Mouse (Mus musculus) intestine, embryonic 14.5 days (tissue): Measurements from ENCODE around the gene Tyw1. TPM values are rescaled to one million over a fixed set of nuclear protein-coding genes. Genes with fewer than 3 reads are reported as not detected.

Experiments used
- ATAC-seq: fragments of 200-750 bp; cut with Nextera tagmentation; replicated peaks from 2 replicates; pipeline ENCODE4 v1.8.0; 2017; ENCODE audit warnings: low read depth, moderate number of reproducible peaks, moderate TSS enrichment, moderate library complexity; ENCODE audit not compliant: low FRiP score, low TSS enrichment
- DNase-seq: peaks from one replicate; pipeline ENCODE4 v3.0.0-alpha.2; 2018; ENCODE audit warnings: low spot score
- H3K27ac ChIP-seq: fragments of 300-500 bp; sonication (generic); 2 replicates; pipeline ENCODE4 v1.5.1; 2014; ENCODE audit warnings: low read depth, mild to moderate bottlenecking, control low read depth
- H3K27me3 ChIP-seq: fragments of 300-500 bp; sonication (generic); replicated peaks from 2 replicates; pipeline ENCODE4 v1.6.1; 2014; ENCODE audit warnings: low read length, control low read depth; ENCODE audit not compliant: control insufficient read depth, insufficient read depth
- H3K36me3 ChIP-seq: fragments of 300-500 bp; sonication (generic); 2 replicates; pipeline ENCODE4 v1.6.1; 2014; ENCODE audit warnings: low read length, control low read depth; ENCODE audit not compliant: control insufficient read depth, insufficient read depth
- H3K4me1 ChIP-seq: fragments of 300-500 bp; sonication (generic); replicated peaks from 2 replicates; pipeline ENCODE4 v1.6.1; 2014; ENCODE audit warnings: low read length, control low read depth, mixed read lengths; ENCODE audit not compliant: control insufficient read depth, insufficient read depth
- H3K4me2 ChIP-seq: fragments of 300-500 bp; sonication (generic); 2 replicates; pipeline ENCODE4 v1.6.1; 2014; ENCODE audit warnings: low read length
- H3K4me3 ChIP-seq: fragments of 300-500 bp; sonication (generic); 2 replicates; pipeline ENCODE4 v1.5.1; 2014; ENCODE audit warnings: low read depth, low read length, control low read depth, mixed read lengths
- H3K9ac ChIP-seq: fragments of 300-500 bp; sonication (generic); 2 replicates; pipeline ENCODE4 v1.6.1; 2014; ENCODE audit warnings: mild to moderate bottlenecking, low read length
- H3K9me3 ChIP-seq: fragments of 300-500 bp; sonication (generic); 2 replicates; pipeline ENCODE4 v1.6.1; 2016; ENCODE audit warnings: low read length, control low read depth; ENCODE audit not compliant: control insufficient read depth
- WGBS: fragments of 180-500 bp; shearing (Covaris S2); extraction: QIAGEN DNeasy Blood & Tissue Kit; methylation state at CpG from one replicate; pipeline ENCODE4 v1.1.7; 2014; 5-methylcytosine and 5-hydroxymethylcytosine counted together
- polyA plus RNA-seq: library from polyadenylated mRNA; unstranded; fragments of >200 nt; fragmentation: Nextera tagmentation; extraction: Ambion mirVana; gene quantifications from 2 replicates; pipeline ENCODE4 v1.2.1, GENCODE M21; 2014

Gene Tyw1
- polyA plus RNA-seq, 1 experiment from 2014 or later: 32.4 TPM

- peak; percentile 86 for ATAC-seq
- WGBS: under 1% methylated on average over 88 of the region's 88 CpGs
- Histone ChIP-seq H3K4me2 (peak overlapping the region; percentile 78), H3K9ac (peak overlapping the region; percentile 96), H3K36me3 (peaks cover 2% of the 10 kb centered on the region; the same call in 1 of the 2 replicates), H3K4me1 (peaks cover 16% of the 10 kb centered on the region), H3K27ac (peak overlapping the region; percentile 80), H3K4me3 (peak overlapping the region; percentile 99), H3K27me3 (no peaks in the 10 kb centered on the region), H3K9me3 (no peaks in the 10 kb centered on the region)
- peak; percentile 98 for DNase-seq
Measured at GRCm38 (mm10) chr5:130222146-130223004, 33.0 kb upstream of the Tyw1 start.

- Histone ChIP-seq H3K36me3 (peaks cover 22% of the 10 kb centered on the region), H3K27ac (no peak overlapping the region), H3K27me3 (no peaks in the 10 kb centered on the region), H3K9me3 (no peaks in the 10 kb centered on the region), H3K4me1 (peaks cover 12% of the 10 kb centered on the region), H3K4me2 (no peak overlapping the region), H3K4me3 (no peak overlapping the region), H3K9ac (no peak overlapping the region)
- 85% methylated on average over 3 of the region's 3 CpGs for WGBS
- DNase-seq (no peak), ATAC-seq (no peak)
Measured at GRCm38 (mm10) chr5:130226790-130227189, 28.6 kb upstream of the Tyw1 start.

GRCm38 (mm10) chr5:130228120-130228519 is 27.3 kb upstream of the Tyw1 start:
- Histone ChIP-seq H3K4me3 (no peak overlapping the region), H3K27me3 (no peaks in the 10 kb centered on the region), H3K27ac (no peak overlapping the region), H3K4me2 (no peak overlapping the region), H3K4me1 (peaks cover 11% of the 10 kb centered on the region), H3K36me3 (peaks cover 35% of the 10 kb centered on the region), H3K9me3 (no peaks in the 10 kb centered on the region), H3K9ac (no peak overlapping the region)
- DNase-seq: no peak
- ATAC-seq: no peak
- 51% methylated on average over 4 of the region's 4 CpGs for WGBS

- H3K4me2 ChIP-seq: no peak overlapping the region
Measured at GRCm38 (mm10) chr5:130236302-130236701, 19.1 kb upstream of the Tyw1 start.

GRCm38 (mm10) chr5:130239236-130239635 is 16.2 kb upstream of the Tyw1 start:
- 90% methylated on average over 7 of the region's 7 CpGs for WGBS
- ATAC-seq: no peak

More at GRCm38 (mm10) chr5:130236302-130236701, 19.1 kb upstream of the Tyw1 start:
- H3K36me3 ChIP-seq: peaks cover 96% of the 10 kb centered on the region
- H3K4me3 ChIP-seq: no peak overlapping the region
- no peaks in the 10 kb centered on the region for H3K9me3 ChIP-seq
- no peak overlapping the region for H3K9ac ChIP-seq
- ATAC-seq (no peak), DNase-seq (no peak)
- no peak overlapping the region for H3K27ac ChIP-seq
- H3K4me1 ChIP-seq: no peaks in the 10 kb centered on the region
- no peaks in the 10 kb centered on the region for H3K27me3 ChIP-seq
- WGBS: 94% methylated on average over 8 of the region's 8 CpGs

GRCm38 (mm10) chr5:130239856-130240255 is 15.6 kb upstream of the Tyw1 start:
- Histone ChIP-seq H3K27me3 (no peaks in the 10 kb centered on the region), H3K9ac (no peak overlapping the region), H3K36me3 (peaks cover 95% of the 10 kb centered on the region), H3K4me2 (no peak overlapping the region), H3K9me3 (no peaks in the 10 kb centered on the region), H3K27ac (no peak overlapping the region), H3K4me3 (no peak overlapping the region), H3K4me1 (no peaks in the 10 kb centered on the region)
- WGBS: 97% methylated on average over 2 of the region's 2 CpGs
- no peak for ATAC-seq
- DNase-seq: no peak

More at GRCm38 (mm10) chr5:130239236-130239635, 16.2 kb upstream of the Tyw1 start:
- H3K36me3 ChIP-seq: peaks cover 95% of the 10 kb centered on the region
- no peak overlapping the region for H3K4me3 ChIP-seq
- no peak for DNase-seq
- no peaks in the 10 kb centered on the region for H3K9me3 ChIP-seq
- H3K4me1 ChIP-seq: no peaks in the 10 kb centered on the region
- no peak overlapping the region for H3K27ac ChIP-seq
- H3K4me2 ChIP-seq: no peak overlapping the region
- H3K9ac ChIP-seq: no peak overlapping the region
- no peaks in the 10 kb centered on the region for H3K27me3 ChIP-seq

GRCm38 (mm10) chr5:130241426-130241825 is 14.0 kb upstream of the Tyw1 start:
- ATAC-seq (no peak), DNase-seq (no peak)
- Histone ChIP-seq H3K4me3 (no peak overlapping the region), H3K27me3 (no peaks in the 10 kb centered on the region), H3K27ac (no peak overlapping the region), H3K36me3 (peaks cover 95% of the 10 kb centered on the region), H3K9ac (no peak overlapping the region), H3K4me2 (no peak overlapping the region), H3K9me3 (no peaks in the 10 kb centered on the region), H3K4me1 (no peaks in the 10 kb centered on the region)
- 94% methylated on average over 12 of the region's 12 CpGs for WGBS

GRCm38 (mm10) chr5:130247823-130248222 is 7.6 kb upstream of the Tyw1 start:
- Histone ChIP-seq H3K4me2 (no peak overlapping the region), H3K9me3 (no peaks in the 10 kb centered on the region), H3K4me3 (no peak overlapping the region), H3K27me3 (no peaks in the 10 kb centered on the region), H3K9ac (no peak overlapping the region), H3K36me3 (peaks cover 99% of the 10 kb centered on the region), H3K4me1 (no peaks in the 10 kb centered on the region), H3K27ac (no peak overlapping the region)
- 82% methylated on average over 5 of the region's 5 CpGs for WGBS
- DNase-seq (no peak), ATAC-seq (no peak)
